18 mouse cellular contexts compared by ENCODE assay signal in the genomic region with DNA sequence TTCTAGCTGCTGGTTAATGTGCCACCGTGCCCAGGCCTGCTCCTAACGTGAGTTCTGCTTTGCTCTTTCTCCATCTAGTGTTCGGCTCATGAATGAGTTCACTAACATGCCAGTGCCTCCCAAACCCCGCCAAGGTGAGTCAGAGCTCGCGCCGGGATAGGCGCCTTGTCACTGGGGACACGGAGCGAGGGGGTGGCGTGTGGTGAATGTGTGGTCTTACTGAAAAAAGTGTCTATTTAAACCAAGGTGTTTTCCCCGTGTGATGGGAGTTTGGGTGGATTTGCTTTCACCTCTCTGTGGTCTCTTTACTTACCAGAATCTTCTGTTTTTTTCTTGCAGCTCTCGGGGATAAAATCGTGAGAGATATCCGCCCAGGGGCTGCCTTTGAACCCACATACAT. TPM values are rescaled to one million over a fixed set of nuclear protein-coding genes. Genes with fewer than 3 reads are reported as not detected.
DNase-seq lines count a peak whose midpoint lies in the region; ATAC-seq lines count a peak whose summit lies in the region.
"Had no signal": no experiment of that assay in that cellular context is flagged by ENCODE, and none has a peak within 500 bp of the region (broad histone marks: within the 10 kb centered on the region; RNA-seq: fewer than 3 reads in every experiment).

No protein-coding gene starts in this region.

- H3K9me3 ChIP-seq in midbrain, embryonic 10.5 days (replicated peaks): no peaks in the 10 kb centered on the region
- no peaks in the 10 kb centered on the region for H3K9me3 ChIP-seq in midbrain, embryonic 11.5 days (ENCODE audit: control insufficient read depth, low read length)
- H3K9me3 ChIP-seq: G1E; heart, embryonic 13.5 days had no signal

- 0 out of 2 replicates have a peak overlapping the region, but pooled peaks have one; percentile 6 for H3K27ac ChIP-seq in midbrain, embryonic 10.5 days (replicated peaks)
- no peak overlapping the region for H3K27ac ChIP-seq in midbrain, embryonic 11.5 days (ENCODE audit: low read depth, low read length)
- H3K27ac ChIP-seq: heart, embryonic 13.5 days had no signal

- peaks cover 13% of the 10 kb centered on the region for H3K4me1 ChIP-seq in midbrain, embryonic 10.5 days
- H3K4me1 ChIP-seq in midbrain, embryonic 11.5 days (ENCODE audit: control insufficient read depth, insufficient read depth, low read length): no peaks in the 10 kb centered on the region
- H3K4me1 ChIP-seq: heart, embryonic 13.5 days had no signal

- no peak overlapping the region for H3K4me3 ChIP-seq in midbrain, embryonic 10.5 days
- no peak overlapping the region for H3K4me3 ChIP-seq in midbrain, embryonic 11.5 days (ENCODE audit: low read depth, low read length)
- H3K4me3 ChIP-seq: heart, embryonic 13.5 days had no signal

- H3K9ac ChIP-seq in midbrain, embryonic 11.5 days (ENCODE audit: low read length): no peak overlapping the region
- H3K9ac ChIP-seq: heart, embryonic 13.5 days; lung, embryonic 14.5 days had no signal

- H3K27me3 ChIP-seq in midbrain, embryonic 10.5 days (ENCODE audit: low read depth, poor library complexity, severe bottlenecking): no peaks in the 10 kb centered on the region
- no peaks in the 10 kb centered on the region for H3K27me3 ChIP-seq in midbrain, embryonic 11.5 days (ENCODE audit: control insufficient read depth, insufficient read depth, low read length)
- H3K27me3 ChIP-seq: heart, embryonic 13.5 days had no signal

- no peak overlapping the region for H3K4me2 ChIP-seq in midbrain, embryonic 11.5 days
- H3K4me2 ChIP-seq: heart, embryonic 13.5 days; lung, embryonic 14.5 days had no signal

- DNase-seq in adrenal gland, adult 2 months: peak; percentile 76
- no peak for DNase-seq in adrenal gland, adult 18-20 months (ENCODE audit: low spot score in 2 of 2)
- no peak for DNase-seq in midbrain, embryonic 10.5 days (ENCODE audit: low spot score)
- no peak for DNase-seq in midbrain, embryonic 11.5 days (ENCODE audit: low spot score, missing footprints)
- DNase-seq in T-cell, adult 2 months (ENCODE audit: low spot score): peak; percentile 58
- no peak for DNase-seq in lung, postnatal 14 days
- no peak for DNase-seq in ovary, postnatal 14 days (ENCODE audit: low spot score)
- DNase-seq: kidney, postnatal 25 days; layer of hippocampus, postnatal 36 days; liver; lung, embryonic 14.5 days had no signal

- H3K36me3 ChIP-seq in midbrain, embryonic 10.5 days: peaks cover 100% of the 10 kb centered on the region
- peaks cover 27% of the 10 kb centered on the region for H3K36me3 ChIP-seq in midbrain, embryonic 11.5 days (ENCODE audit: control insufficient read depth, insufficient read depth, low read length)

- 89% methylated on average over 15 of the region's 15 CpGs for WGBS in midbrain, embryonic 10.5 days
- 86% methylated on average over 15 of the region's 15 CpGs for WGBS in midbrain, embryonic 11.5 days

- ATAC-seq in midbrain, embryonic 11.5 days (ENCODE audit: low FRiP score): no peak
- peak; percentile 35 for ATAC-seq in inflammation-experienced regulatory T-cells, adult 6 months
- ATAC-seq: forebrain, embryonic 16.5 days; intestine, embryonic 16.5 days had no signal

RNA-seq across cellular contexts. Expression of a gene that starts 37.7 kb away (rescaled TPM):
- 1 to 10 TPM; 5.9 to 9.9 TPM for total RNA-seq in adrenal gland, adult 2 months (2021)
- 43.6 and 50.1 TPM in 2 replicates for polyA plus RNA-seq in adrenal gland, adult 2 months (2012; rRNA removed)
- total RNA-seq in adrenal gland, adult 18-20 months (2021): 1 to 10 TPM; 1.3 to 8.5 TPM
- polyA plus RNA-seq in midbrain, embryonic 10.5 days (2016; fragmentation: Nextera tagmentation; extraction: Ambion mirVana): 7.1 and 7.3 TPM in 2 replicates
- 3.0 TPM in 1 of 2 replicates, not detected in the other for polyA plus RNA-seq in midbrain, embryonic 11.5 days (2014; fragmentation: Nextera tagmentation; extraction: Ambion mirVana)
- polyA plus RNA-seq in inflammation-experienced regulatory T-cells, adult 6 months (2017; shearing (Covaris generic)): 10 to 100 TPM; 10.8 to 14.1 (median 11.8) TPM
- polyA plus RNA-seq: embryonic facial prominence, embryonic 14.5 days; heart, embryonic 13.5 days; lung, embryonic 14.5 days had no signal

RNA-seq across cellular contexts. Expression of a gene that starts 38.2 kb away (rescaled TPM):
- 100 to 1,000 TPM in 1 of 2 experiments, 10 to 100 TPM in 1; 93.9 to 133 TPM for total RNA-seq in adrenal gland, adult 2 months (2021)
- polyA plus RNA-seq in adrenal gland, adult 2 months (2012; rRNA removed): 64.7 and 96.5 TPM in 2 replicates
- total RNA-seq in adrenal gland, adult 18-20 months (2021): 100 to 1,000 TPM; 114 to 127 TPM
- 220 and 227 TPM in 2 replicates for polyA plus RNA-seq in midbrain, embryonic 10.5 days (2016; fragmentation: Nextera tagmentation; extraction: Ambion mirVana)
- polyA plus RNA-seq in midbrain, embryonic 11.5 days (2014; fragmentation: Nextera tagmentation; extraction: Ambion mirVana): 150 and 152 TPM in 2 replicates
- 10 to 100 TPM; 37.4 to 55.0 (median 43.9) TPM for polyA plus RNA-seq in inflammation-experienced regulatory T-cells, adult 6 months (2017; shearing (Covaris generic))

RNA-seq across cellular contexts. Expression of a gene that starts 43.9 kb away (rescaled TPM):
- 10 to 100 TPM; 15.5 to 19.5 TPM for total RNA-seq in adrenal gland, adult 2 months (2021)
- 17.6 and 20.4 TPM in 2 replicates for polyA plus RNA-seq in adrenal gland, adult 2 months (2012; rRNA removed)
- total RNA-seq in adrenal gland, adult 18-20 months (2021): 10 to 100 TPM in 1 of 2 experiments, 1 to 10 TPM in 1; 9.5 to 12.8 TPM
- 2.9 and 4.0 TPM in 2 replicates for polyA plus RNA-seq in midbrain, embryonic 10.5 days (2016; fragmentation: Nextera tagmentation; extraction: Ambion mirVana)
- 2.3 and 2.9 TPM in 2 replicates for polyA plus RNA-seq in midbrain, embryonic 11.5 days (2014; fragmentation: Nextera tagmentation; extraction: Ambion mirVana)
- under 1 TPM in 1 of 3 experiments, not detected in 2; 0.34 TPM for polyA plus RNA-seq in inflammation-experienced regulatory T-cells, adult 6 months (2017; shearing (Covaris generic))
- total RNA-seq: common myeloid progenitor, adult 5-6 weeks had no signal

Comparison
In these comparisons a context has a peak if more than half of its experiments do, and no peak if none do; other contexts are left out.
1. DNase-seq: peak in adrenal gland, adult 2 months (single experiment) and T-cell, adult 2 months (single experiment); none in adrenal gland, adult 18-20 months (0 of 2), midbrain, embryonic 10.5 days (single experiment), midbrain, embryonic 11.5 days (single experiment), lung, postnatal 14 days (single experiment) and ovary, postnatal 14 days (single experiment).